ENCODE assay signal across 21 mouse cellular contexts in genomic region chr3:28697797-28698196, GRCm38 (mm10). TPM values are rescaled to one million over a fixed set of nuclear protein-coding genes. Genes with fewer than 3 reads are reported as not detected.
DNase-seq lines count a peak whose midpoint lies in the region; TF ChIP-seq lines count a peak whose summit lies in the region.
"Had no signal": no experiment of that assay in that cellular context is flagged by ENCODE, and none has a peak within 500 bp of the region (broad histone marks: within the 10 kb centered on the region; RNA-seq: fewer than 3 reads in every experiment).

Slc2a2 (plus strand) TSS chr3:28697903.

- peak within 1 kb of the TSS; percentile 95 for H3K27ac ChIP-seq in small intestine, adult 2 months (ENCODE audit: insufficient read depth, low read depth, low read length)
- no peak within 1 kb of the TSS for H3K27ac ChIP-seq in midbrain, embryonic 10.5 days (replicated peaks)
- H3K27ac ChIP-seq: hindbrain, embryonic 15.5 days; limb, embryonic 10.5 days; macrophage; midbrain, embryonic 12.5 days; neural tube, embryonic 15.5 days had no signal

- intact Hi-C loops in heart, postnatal 14 days (cut with DNase I), result no loop called here

- peak within 1 kb of the TSS; percentile 60 for H3K4me3 ChIP-seq in small intestine, adult 2 months (ENCODE audit: low read depth, low read length)
- no peak within 1 kb of the TSS for H3K4me3 ChIP-seq in midbrain, embryonic 10.5 days
- H3K4me3 ChIP-seq: hindbrain, embryonic 15.5 days; limb, embryonic 10.5 days; midbrain, embryonic 12.5 days; neural tube, embryonic 15.5 days had no signal

- no peak for TF ChIP-seq CTCF in small intestine, adult 2 months (IDR thresholded peaks at IDR 0.05; ENCODE audit: extremely low read depth, insufficient read length, insufficient replicate concordance, low read depth, low read length)

- TF ChIP-seq POLR2A in small intestine, adult 2 months (IDR thresholded peaks at IDR 0.05; ENCODE audit: low read depth, low read length), result no peak

- H3K27me3 ChIP-seq in small intestine, adult 2 months (ENCODE audit: control insufficient read depth, insufficient read depth, low read length), result no peaks in the 10 kb centered on the region
- H3K27me3 ChIP-seq in midbrain, embryonic 10.5 days (ENCODE audit: low read depth, poor library complexity, severe bottlenecking), result no peaks in the 10 kb centered on the region
- H3K27me3 ChIP-seq: hindbrain, embryonic 15.5 days; midbrain, embryonic 12.5 days; neural tube, embryonic 15.5 days had no signal

- peak; percentile 39 for DNase-seq in heart, adult 11 months
- no peak for DNase-seq in heart, postnatal 14 days
- peak; percentile 81 for DNase-seq in kidney, adult 9 months
- peak; percentile 36 to 64 for DNase-seq in kidney, postnatal 36 days
- DNase-seq in midbrain, embryonic 10.5 days (ENCODE audit: low spot score), result no peak
- no peak for DNase-seq in adipocyte (ENCODE audit: low spot score)
- DNase-seq: B cell, adult 2 months; cerebellum, postnatal 14 days; gastrocnemius, postnatal 36 days; lung, embryonic 14.5 days; thymus, postnatal 36 days had no signal

- no peaks in the 10 kb centered on the region for H3K9me3 ChIP-seq in midbrain, embryonic 10.5 days (replicated peaks)
- H3K9me3 ChIP-seq: hindbrain, embryonic 15.5 days; limb, embryonic 10.5 days; midbrain, embryonic 12.5 days; neural tube, embryonic 15.5 days had no signal

- peaks cover 3% of the 10 kb centered on the region; the same call in 1 of the 2 replicates for H3K36me3 ChIP-seq in small intestine, adult 2 months (ENCODE audit: control insufficient read depth, insufficient read depth, low read length)
- no peaks in the 10 kb centered on the region for H3K36me3 ChIP-seq in midbrain, embryonic 10.5 days
- H3K36me3 ChIP-seq: hindbrain, embryonic 15.5 days; limb, embryonic 10.5 days; midbrain, embryonic 12.5 days; neural tube, embryonic 15.5 days had no signal

- H3K4me1 ChIP-seq in small intestine, adult 2 months (ENCODE audit: control insufficient read depth, insufficient read depth, insufficient read length, low read length), result peaks cover 9% of the 10 kb centered on the region
- no peaks in the 10 kb centered on the region for H3K4me1 ChIP-seq in midbrain, embryonic 10.5 days
- H3K4me1 ChIP-seq: hindbrain, embryonic 15.5 days; neural tube, embryonic 15.5 days had no signal

- 74% methylated on average over 2 of the region's 2 CpGs for WGBS in small intestine, adult 2 months
- WGBS in midbrain, embryonic 10.5 days, result 83% methylated on average over 2 of the region's 2 CpGs

RNA-seq across cellular contexts. Expression of gene Slc2a2, which starts in this region (rescaled TPM):
- under 1 TPM in 1 of 2 experiments, not detected in 1; 0.07 TPM for total RNA-seq in heart, postnatal 14 days (2021)
- polyA plus RNA-seq in small intestine, adult 2 months (2012; rRNA removed), result 23.6 and 63.9 TPM in 2 replicates
- not detected in 2 replicates for polyA plus RNA-seq in midbrain, embryonic 10.5 days (2016; fragmentation: Nextera tagmentation; extraction: Ambion mirVana)
- total RNA-seq: gastrocnemius, postnatal 36 days; heart, postnatal 25 days; layer of hippocampus, adult 18-20 months; left cerebral cortex, adult 18-20 months had no signal
- polyA plus RNA-seq: forebrain, embryonic 14.5 days; limb, embryonic 10.5 days; macrophage had no signal

Comparison
In these comparisons a context has a peak if more than half of its experiments do, and no peak if none do; other contexts are left out.
1. RNA of gene Slc2a2 (polyA plus RNA-seq): 23.6 to 63.9 TPM in small intestine, adult 2 months; not detected in midbrain, embryonic 10.5 days; every median in the first group is over 10 times any median in the second.
2. DNase-seq: peak in heart, adult 11 months (single experiment), kidney, adult 9 months (single experiment) and kidney, postnatal 36 days (2 of 2); none in heart, postnatal 14 days (0 of 2), midbrain, embryonic 10.5 days (single experiment) and adipocyte (single experiment).